Mouse (Mus musculus) olfactory bulb, adult 2 months (tissue): ENCODE results near the gene Surf1.

Source experiments
- CTCF ChIP-seq: fragments of 200-500 bp; IDR thresholded peaks from 2 replicates; pipeline ENCODE4 v1.5.1; 2012; ENCODE audit warnings: low read depth, mild to moderate bottlenecking, low read length, moderate library complexity; ENCODE audit not compliant: insufficient read depth
- POLR2A ChIP-seq: fragments of 200-500 bp; IDR thresholded peaks from 2 replicates; pipeline ENCODE4 v1.6.1; 2012; ENCODE audit warnings: mild to moderate bottlenecking, low read depth, low read length, moderate library complexity; ENCODE audit not compliant: insufficient read depth

- TF ChIP-seq CTCF = no peak
- no peak for TF ChIP-seq POLR2A
These were observed 37.8 kb downstream of the Surf1 start for GRCm38 (mm10) chr2:26878571-26878970.
